Mouse (Mus musculus) layer of hippocampus, adult 9-11 months (tissue): ENCODE data around the gene Cadps.

Experiments used
- DNase-seq: peaks from one replicate; pipeline ENCODE4 v3.0.0; 2022

Gene Cadps

GRCm38 (mm10) chr14:12822491-12823219 lies at the start of gene Cadps:
Gene Cadps, minus strand, starts transcription at chr14:12823079.
- peak; percentile 84 for DNase-seq

DNA sequence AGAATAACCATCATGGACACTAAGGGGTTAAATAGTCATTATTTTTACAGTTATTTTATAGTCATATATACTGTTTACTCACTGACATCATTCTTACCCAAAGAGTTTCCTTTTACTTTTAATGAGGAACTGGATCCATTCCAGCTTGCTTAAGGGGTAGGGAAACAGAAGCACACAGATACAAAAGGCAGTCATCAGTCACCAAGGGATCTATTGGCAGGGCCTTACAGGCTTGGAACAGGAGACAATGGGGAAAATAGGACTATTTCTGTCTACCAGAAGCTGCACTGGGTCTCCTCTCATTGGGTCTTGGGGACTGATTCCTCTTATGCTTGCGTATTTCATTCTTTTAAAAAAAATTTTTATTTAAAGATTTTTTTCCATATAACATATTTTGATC lies 46.7 kb upstream of the Cadps start:
- DNase-seq: no peak

- DNase-seq: peak; percentile 25
These were observed 42.4 kb upstream of the Cadps start for GRCm38 (mm10) chr14:12865258-12865657.

DNA sequence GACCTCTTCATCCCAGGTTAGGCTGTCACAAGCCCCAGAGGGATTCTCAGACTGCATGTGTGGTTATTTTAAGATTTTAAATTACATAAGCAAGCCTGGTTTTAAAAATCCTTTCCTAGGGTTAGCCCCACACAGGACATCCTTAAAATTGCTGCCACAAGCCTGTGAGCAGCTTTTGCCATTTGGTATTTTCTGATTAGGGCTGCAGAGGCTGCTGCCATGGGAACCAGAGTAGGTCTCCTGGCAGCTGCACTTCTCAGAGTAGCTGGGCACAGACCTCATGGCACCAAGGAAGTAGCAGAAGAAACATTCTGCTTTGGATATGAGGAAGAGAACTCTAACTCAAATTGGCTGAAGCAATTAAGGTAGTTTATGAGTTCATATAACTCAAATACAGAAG lies 21.0 kb upstream of the Cadps start:
- DNase-seq: peak; percentile 8

GRCm38 (mm10) chr14:12839471-12839870 lies 16.6 kb upstream of the Cadps start:
- DNase-seq: no peak

- DNase-seq: peak; percentile 12
These were observed 16.1 kb upstream of the Cadps start for GRCm38 (mm10) chr14:12838949-12839348.

GRCm38 (mm10) chr14:12838323-12838722 lies 15.4 kb upstream of the Cadps start:
- DNase-seq: no peak

GRCm38 (mm10) chr14:12837902-12838301 lies 15.0 kb upstream of the Cadps start:
- DNase-seq: no peak

DNA sequence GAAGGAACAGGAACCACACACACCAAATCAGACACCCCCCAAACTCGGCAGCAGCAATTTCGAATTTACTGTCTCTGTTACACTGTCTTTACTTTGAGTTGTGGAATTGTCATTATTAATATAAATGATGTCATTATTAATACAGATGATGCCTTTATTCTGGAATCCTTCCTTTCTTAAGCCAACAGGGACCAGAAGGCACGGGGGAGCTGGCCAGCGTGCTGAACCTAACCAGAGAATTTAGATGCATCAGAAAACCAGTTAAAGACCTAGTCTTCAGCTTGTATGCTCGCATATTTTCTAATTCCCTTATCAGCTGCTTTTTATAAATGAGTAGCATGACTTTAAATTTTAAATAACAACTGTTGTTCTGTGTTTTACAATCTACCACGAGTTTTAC lies 902 bp upstream of the Cadps start:
- no peak for DNase-seq

DNA sequence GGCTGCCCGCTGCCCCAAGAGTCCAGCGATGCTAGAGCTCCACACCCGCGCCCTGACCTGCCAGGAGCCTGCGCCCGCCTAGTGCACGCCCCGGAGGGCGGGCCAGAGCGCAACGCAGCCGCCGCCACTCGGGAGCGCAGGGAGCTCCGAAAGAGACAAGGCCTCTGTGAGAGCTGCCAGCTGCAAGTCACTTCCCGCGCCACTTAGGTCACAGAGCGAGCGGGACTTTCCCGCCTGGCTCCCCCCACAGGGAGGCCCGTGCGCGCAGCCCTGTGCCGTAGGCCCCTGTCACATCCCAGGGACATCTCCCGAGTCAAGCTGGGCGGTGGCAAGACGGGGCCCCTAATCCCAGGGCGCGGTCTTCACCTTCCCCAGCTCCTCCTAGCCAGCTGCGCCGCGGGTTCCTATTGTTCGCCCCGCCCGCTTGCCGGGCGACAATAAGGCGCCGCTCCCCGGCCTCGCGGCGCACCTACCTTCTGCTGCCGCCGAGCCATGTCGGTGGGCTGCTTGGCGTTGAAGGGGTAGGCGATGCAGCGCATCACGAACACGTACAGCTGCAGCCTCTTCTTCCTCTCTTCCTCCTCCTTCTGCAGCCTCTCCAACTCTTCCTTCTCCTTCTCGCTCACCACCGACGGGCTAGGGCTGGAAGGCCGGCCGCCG lies 918 bp downstream of the Cadps start:
- DNase-seq: peak; percentile 81

GRCm38 (mm10) chr14:12821156-12821813 lies 1.6 kb downstream of the Cadps start:
- DNase-seq: peak; percentile 30

DNA sequence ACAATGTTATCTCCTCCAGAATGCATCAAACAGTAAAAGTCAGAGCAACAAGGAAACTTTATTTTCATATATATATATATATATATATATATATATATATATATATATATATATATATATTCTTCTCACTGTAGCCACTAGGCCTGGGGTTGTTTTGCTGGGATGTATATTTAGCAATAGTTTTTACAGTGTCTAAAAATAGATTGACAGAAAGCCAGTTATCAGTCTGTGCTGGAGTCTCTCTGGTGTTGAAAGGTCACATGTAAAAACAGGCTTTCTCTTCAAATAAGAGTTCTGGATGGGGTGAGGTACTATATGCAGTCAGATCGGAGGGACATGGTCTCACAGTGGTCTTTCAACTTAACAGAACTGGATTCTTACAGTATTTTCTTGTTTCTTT lies 2.7 kb downstream of the Cadps start:
- no peak for DNase-seq

- no peak for DNase-seq
These were observed 4.4 kb downstream of the Cadps start for GRCm38 (mm10) chr14:12818442-12818841.

DNA sequence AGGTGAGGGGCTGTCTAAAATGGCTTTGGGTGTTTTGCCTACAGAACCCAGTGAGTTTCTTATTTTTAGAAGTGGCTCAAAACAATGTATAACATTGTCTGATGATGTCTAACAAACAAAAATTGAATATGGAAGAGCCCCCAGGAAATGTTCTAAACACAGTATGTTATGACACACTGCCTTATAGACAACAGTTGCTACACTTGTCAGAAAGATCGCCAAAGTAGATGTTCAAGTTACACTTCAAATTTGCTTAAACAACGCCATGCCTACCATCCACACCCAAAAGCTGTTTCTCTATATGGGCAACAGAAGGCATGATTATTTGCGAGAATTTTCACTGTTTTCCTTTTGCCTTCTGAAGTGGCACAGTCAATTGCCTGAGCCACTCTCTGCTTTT lies 10.8 kb downstream of the Cadps start:
- DNase-seq: no peak

DNA sequence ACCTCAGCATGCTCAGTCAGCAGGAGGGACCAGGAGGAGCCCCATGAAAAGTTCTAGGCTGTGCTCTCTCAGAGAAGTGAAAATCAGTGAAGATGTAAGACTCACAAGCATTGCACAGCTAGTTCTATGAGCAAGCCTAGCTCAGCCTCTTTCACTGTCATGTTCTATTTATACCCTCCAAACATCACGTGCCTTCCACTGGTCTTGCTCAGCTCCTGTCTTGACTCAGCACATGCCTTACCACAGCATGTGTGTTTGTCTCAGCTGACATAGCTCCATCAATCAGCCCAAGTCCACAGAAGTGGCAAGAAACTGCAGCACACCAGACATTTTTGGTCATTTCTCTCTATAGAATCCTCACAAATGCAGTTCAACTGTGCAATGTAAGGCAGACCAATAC lies 19.9 kb downstream of the Cadps start:
- no peak for DNase-seq

DNA sequence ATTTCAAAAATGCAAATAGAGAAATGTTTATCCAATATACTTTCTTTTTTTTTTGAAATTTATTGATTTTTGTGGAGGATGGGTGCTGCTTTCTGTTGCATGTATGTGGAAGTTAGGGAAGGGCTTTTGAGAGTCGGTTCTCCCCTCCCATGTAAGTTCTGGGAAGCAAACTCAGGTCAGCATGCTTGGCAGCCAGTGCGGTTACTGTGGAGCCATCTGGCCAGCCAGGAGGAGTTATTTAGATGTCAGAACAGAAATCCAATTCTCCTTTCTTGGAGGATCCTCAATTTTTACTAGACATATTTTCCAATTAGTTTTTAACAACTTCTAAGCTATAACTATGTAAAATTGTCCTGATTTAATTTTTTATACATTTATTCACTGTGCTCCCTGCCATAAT lies 21.8 kb downstream of the Cadps start:
- DNase-seq: peak; percentile 22

- DNase-seq: no peak
These were observed 24.0 kb downstream of the Cadps start for GRCm38 (mm10) chr14:12798926-12799325.

- DNase-seq: peak; percentile 30
These were observed 38.6 kb downstream of the Cadps start for GRCm38 (mm10) chr14:12784296-12784695.

DNA sequence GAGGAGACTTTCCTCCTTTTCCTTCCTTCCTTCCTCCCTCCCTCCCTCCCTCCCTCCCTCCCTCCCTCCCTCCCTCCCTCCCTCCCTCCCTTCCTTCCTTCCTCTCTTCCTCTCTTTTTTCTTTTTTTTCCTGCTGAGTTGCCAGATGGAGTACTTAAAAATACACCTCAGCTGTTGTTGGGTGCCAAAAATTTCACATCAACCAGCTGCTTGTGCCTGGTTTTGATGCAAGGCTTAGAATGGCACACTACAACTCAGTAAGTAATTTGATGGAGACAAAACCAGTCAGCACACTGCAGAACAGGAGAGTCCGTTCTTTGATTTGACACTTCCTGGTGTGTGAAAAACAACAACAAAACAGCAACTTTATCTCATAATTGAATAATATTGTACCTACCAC lies 42.9 kb downstream of the Cadps start:
- DNase-seq: no peak

GRCm38 (mm10) chr14:12777990-12778389 lies 44.9 kb downstream of the Cadps start:
- DNase-seq: peak; percentile 34

- no peak for DNase-seq
These were observed 54.0 kb downstream of the Cadps start for GRCm38 (mm10) chr14:12768870-12769269.

GRCm38 (mm10) chr14:12753237-12753636 lies 69.6 kb downstream of the Cadps start:
- DNase-seq: no peak

- DNase-seq: no peak
These were observed 71.1 kb downstream of the Cadps start for GRCm38 (mm10) chr14:12751821-12752220.

GRCm38 (mm10) chr14:12730979-12731378 lies 91.9 kb downstream of the Cadps start:
- DNase-seq: no peak
